Mouse (Mus musculus): ENCODE data around the gene Lmf1. TPM values are rescaled to one million over a fixed set of nuclear protein-coding genes. Genes with fewer than 3 reads are reported as not detected.

The Lmf1 gene
- polyA plus RNA-seq, 1 experiment, result 0.91 TPM

DNA sequence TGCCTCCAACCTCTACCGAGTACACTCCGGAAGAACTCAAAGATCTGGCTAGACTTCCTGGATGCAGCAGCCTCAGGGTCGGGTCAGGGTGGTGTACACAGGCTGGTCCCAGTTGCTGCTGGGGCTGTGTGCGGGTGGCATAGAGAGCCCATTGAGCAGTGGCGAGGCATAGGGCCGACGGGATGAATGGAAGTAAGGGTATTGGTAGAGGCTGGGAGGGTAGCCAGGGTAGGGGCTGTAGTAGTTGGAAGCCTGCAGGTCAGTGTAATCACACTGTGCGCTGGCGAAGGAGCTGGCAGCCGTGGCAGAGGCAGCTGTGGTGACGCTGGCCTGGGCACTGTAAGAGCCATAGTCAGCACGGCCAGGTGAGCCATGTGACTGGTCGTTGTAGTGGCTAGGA is 11.6 kb upstream of the Lmf1 start:
- Histone ChIP-seq H3K4me1 (ENCODE audit: control insufficient read depth) (peaks cover 9% of the 10 kb centered on the region), H3K36me3 (ENCODE audit: control insufficient read depth) (no peaks in the 10 kb centered on the region), H3K27me3 (ENCODE audit: control insufficient read depth) (peaks cover 61% of the 10 kb centered on the region), H3K9me3 (ENCODE audit: control insufficient read depth, low read length) (no peaks in the 10 kb centered on the region; the same call in 1 of the 2 replicates), H3K4me3 (replicated peaks) (no peak overlapping the region)
- no peak for TF ChIP-seq TAL1 (IDR thresholded peaks at IDR 0.05; ENCODE audit: low read length)
- TF ChIP-seq GATA1 (IDR thresholded peaks at IDR 0.05; ENCODE audit: low read length), result no peak

DNA sequence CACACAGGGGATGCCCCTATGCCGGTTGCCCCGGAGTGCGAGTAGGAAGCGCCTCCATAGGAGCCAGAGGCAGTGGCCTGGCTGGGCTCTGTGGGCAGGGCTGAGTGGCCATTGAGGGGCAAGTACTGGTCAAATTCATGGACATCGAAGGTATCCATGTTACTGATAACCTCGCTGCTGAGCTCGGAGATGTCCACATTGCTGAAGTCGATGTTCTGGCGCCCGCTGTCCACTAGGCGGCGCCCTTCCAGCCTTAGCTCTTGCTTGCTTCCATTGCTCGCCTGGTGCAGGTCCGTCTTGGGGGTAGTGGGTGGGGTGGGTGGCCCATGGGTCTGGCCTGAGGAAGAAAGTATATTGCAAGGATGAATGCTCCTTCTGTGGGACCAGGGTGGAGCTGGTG is 11.1 kb upstream of the Lmf1 start:
- Histone ChIP-seq H3K9me3 (ENCODE audit: control insufficient read depth, low read length) (no peaks in the 10 kb centered on the region; the same call in 1 of the 2 replicates), H3K4me3 (replicated peaks) (no peak overlapping the region), H3K27me3 (ENCODE audit: control insufficient read depth) (peaks cover 66% of the 10 kb centered on the region), H3K36me3 (ENCODE audit: control insufficient read depth) (no peaks in the 10 kb centered on the region), H3K4me1 (ENCODE audit: control insufficient read depth) (peaks cover 9% of the 10 kb centered on the region)
- TF ChIP-seq GATA1 (IDR thresholded peaks at IDR 0.05; ENCODE audit: low read length) (no peak), TAL1 (IDR thresholded peaks at IDR 0.05; ENCODE audit: low read length) (no peak)

DNA sequence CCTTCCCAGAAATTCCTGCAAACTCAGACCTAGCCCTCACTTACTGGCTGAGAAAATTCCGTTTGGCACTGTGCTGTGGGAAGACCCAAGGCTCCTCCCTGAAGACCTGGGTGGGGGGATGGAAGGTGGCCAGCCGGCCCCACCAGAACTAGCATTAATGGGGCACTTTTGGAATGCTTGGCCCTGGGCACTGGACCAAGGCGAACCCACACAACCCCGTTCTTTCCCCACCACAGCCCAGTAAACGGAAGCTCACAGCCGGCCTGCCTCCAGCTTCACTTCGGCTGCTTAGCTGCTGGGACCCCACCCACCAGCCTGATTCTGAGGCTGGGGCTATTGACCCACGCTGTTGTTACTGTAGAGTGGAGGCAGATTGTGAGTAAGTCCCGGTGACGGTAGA is 10.7 kb upstream of the Lmf1 start:
- H3K36me3 ChIP-seq (ENCODE audit: control insufficient read depth), result no peaks in the 10 kb centered on the region
- H3K4me1 ChIP-seq (ENCODE audit: control insufficient read depth), result peaks cover 9% of the 10 kb centered on the region
- H3K9me3 ChIP-seq (ENCODE audit: control insufficient read depth, low read length), result no peaks in the 10 kb centered on the region; the same call in 1 of the 2 replicates
- TF ChIP-seq GATA1 (IDR thresholded peaks at IDR 0.05; ENCODE audit: low read length), result no peak
- no peak for TF ChIP-seq TAL1 (IDR thresholded peaks at IDR 0.05; ENCODE audit: low read length)
- H3K4me3 ChIP-seq (replicated peaks), result no peak overlapping the region
- H3K27me3 ChIP-seq (ENCODE audit: control insufficient read depth), result peaks cover 70% of the 10 kb centered on the region

DNA sequence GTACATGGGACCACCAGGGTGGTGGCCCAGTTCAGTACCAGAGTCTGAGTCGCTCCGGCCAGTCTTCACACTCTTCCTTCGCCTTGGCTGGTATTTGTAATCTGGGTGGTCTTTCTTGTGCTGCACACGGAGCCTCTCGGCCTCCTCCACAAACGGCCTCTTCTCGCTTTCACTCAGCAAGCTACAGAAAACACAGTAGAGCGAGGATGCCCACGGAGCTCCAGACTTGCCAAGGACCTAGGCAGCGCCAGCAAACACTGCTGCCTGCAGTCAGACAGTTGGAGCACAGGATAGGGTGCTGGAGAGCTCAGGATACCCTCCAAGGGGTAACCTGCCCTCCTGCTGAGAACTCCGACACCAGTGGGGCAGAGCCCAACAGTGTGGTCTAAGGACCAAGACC is 10.0 kb upstream of the Lmf1 start:
- Histone ChIP-seq H3K4me3 (replicated peaks) (no peak overlapping the region), H3K36me3 (ENCODE audit: control insufficient read depth) (no peaks in the 10 kb centered on the region), H3K27me3 (ENCODE audit: control insufficient read depth) (peaks cover 77% of the 10 kb centered on the region), H3K9me3 (ENCODE audit: control insufficient read depth, low read length) (no peaks in the 10 kb centered on the region; the same call in 1 of the 2 replicates), H3K4me1 (ENCODE audit: control insufficient read depth) (peaks cover 9% of the 10 kb centered on the region)
- no peak for TF ChIP-seq TAL1 (IDR thresholded peaks at IDR 0.05; ENCODE audit: low read length)
- no peak for TF ChIP-seq GATA1 (IDR thresholded peaks at IDR 0.05; ENCODE audit: low read length)

DNA sequence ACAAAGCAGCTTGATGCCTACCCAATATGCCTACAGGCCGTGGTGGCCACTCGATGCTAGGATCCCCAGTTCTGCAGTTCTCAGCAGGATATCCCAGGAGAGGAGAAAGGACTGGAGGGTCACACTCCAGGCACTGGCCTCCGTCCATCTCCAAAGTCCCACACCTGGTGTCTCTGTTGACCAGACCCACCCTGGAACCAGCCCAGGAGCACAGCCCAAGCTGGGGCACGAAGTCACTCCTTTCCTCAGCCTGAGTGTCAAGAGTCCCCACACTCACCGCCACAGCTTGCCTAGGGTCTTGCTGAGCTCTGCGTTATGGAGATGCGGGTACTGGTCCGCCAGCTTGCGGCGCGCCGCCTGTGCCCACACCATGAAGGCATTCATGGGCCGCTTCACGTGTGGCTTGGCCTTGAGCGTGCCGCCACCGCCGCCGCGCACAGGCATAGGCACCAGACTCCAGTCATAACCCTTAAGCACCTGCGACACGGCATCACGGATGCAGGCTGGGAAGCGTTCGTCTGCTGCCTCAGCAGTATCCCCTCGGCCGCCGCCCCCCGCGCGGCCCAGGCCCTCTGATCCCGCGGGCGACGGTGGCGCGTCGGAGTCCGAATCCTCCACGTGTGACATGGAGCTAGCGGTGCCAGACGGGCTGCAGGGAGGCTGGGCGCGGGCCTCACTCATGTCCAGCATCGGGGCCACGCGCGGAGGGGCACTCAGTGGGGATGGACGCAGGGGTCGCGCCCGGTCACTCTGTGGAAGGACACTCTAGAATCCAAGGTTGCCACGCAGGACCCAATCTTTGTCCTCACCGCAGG is 8.8 kb upstream of the Lmf1 start:
- Histone ChIP-seq H3K36me3 (ENCODE audit: control insufficient read depth) (no peaks in the 10 kb centered on the region), H3K4me3 (replicated peaks) (no peak overlapping the region), H3K4me1 (ENCODE audit: control insufficient read depth) (peaks cover 9% of the 10 kb centered on the region), H3K9me3 (ENCODE audit: control insufficient read depth, low read length) (no peaks in the 10 kb centered on the region; the same call in 1 of the 2 replicates), H3K27me3 (ENCODE audit: control insufficient read depth) (peaks cover 84% of the 10 kb centered on the region)
- TF ChIP-seq TAL1 (IDR thresholded peaks at IDR 0.05; ENCODE audit: low read length), result no peak
- no peak for TF ChIP-seq GATA1 (IDR thresholded peaks at IDR 0.05; ENCODE audit: low read length)

DNA sequence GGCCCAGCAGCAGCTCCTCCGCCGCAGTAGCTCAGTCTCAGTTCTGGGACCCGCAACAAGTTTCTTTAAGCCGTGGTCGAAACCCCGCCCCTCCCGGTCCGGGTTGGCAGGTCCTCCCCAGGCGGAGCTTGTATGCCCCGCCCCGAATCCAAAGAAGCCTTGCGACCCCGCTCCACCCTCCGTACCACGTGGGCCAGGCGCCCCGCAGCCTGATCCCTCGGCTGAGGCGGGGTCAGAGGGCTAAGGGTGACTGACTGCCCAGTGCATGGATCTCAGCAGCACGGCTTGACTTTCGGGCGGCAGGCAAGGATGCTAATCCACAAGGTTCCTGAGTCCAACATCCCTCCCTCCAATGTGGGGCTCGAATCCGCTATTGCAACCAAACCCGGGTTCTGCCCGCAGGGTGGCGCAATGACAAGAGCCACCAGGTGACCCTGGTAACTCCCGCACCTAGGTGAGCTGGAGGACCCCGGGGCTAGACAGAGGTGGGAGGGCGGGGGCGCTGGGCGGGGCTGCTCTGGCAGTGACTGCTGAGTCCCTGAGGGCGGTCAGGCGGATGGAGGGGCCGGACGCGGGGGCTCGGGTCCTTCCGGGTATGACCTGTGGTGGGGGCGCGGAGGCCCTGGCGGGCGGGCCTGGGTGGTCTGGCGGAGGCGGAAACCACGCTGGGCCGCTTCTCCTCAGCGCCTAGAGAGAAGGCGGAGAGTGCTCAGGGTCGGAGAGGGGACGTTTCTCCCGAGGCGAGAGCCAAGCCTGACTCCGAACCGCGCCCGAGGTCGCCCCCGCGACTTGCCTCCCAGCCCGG is 8.0 kb upstream of the Lmf1 start, which contains the start of gene Sox8:
TSS of gene Sox8 (minus strand) at position 39 of the 805 bp plus-strand sequence.
- peaks cover 9% of the 10 kb centered on the region for H3K4me1 ChIP-seq (ENCODE audit: control insufficient read depth)
- no peak for TF ChIP-seq GATA1 (IDR thresholded peaks at IDR 0.05; ENCODE audit: low read length)
- TF ChIP-seq TAL1 (IDR thresholded peaks at IDR 0.05; ENCODE audit: low read length), result no peak
- peak within 1 kb of the TSS; percentile 23 for H3K4me3 ChIP-seq (replicated peaks)
- no peaks in the 10 kb centered on the region for H3K36me3 ChIP-seq (ENCODE audit: control insufficient read depth)
- H3K9me3 ChIP-seq (ENCODE audit: control insufficient read depth, low read length), result no peaks in the 10 kb centered on the region; the same call in 1 of the 2 replicates
- peaks cover 86% of the 10 kb centered on the region for H3K27me3 ChIP-seq (ENCODE audit: control insufficient read depth)

DNA sequence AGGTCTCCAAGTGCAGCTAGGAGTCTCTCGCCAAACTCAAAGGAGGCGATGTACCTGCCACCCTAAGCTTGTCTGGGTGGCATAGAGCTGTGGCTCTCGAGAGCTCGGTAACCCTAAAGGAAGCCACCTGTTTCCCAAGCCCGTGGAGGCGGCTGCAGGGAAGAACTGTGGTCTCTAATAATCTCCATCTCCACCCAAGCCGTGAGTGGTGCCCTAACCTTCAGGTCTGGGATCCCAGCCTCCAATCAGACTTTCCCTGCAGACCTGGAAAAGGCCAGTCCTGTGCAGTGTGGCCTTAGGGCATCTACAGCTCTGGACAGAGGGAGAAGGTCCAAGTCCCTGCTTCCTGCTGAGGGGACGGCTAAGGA is 7.4 kb upstream of the Lmf1 start:
- Histone ChIP-seq H3K9me3 (ENCODE audit: control insufficient read depth, low read length) (no peaks in the 10 kb centered on the region; the same call in 1 of the 2 replicates), H3K4me3 (replicated peaks) (no peak overlapping the region), H3K36me3 (ENCODE audit: control insufficient read depth) (no peaks in the 10 kb centered on the region), H3K4me1 (ENCODE audit: control insufficient read depth) (peaks cover 9% of the 10 kb centered on the region), H3K27me3 (ENCODE audit: control insufficient read depth) (peaks cover 84% of the 10 kb centered on the region)
- TF ChIP-seq GATA1 (IDR thresholded peaks at IDR 0.05; ENCODE audit: low read length) (no peak), TAL1 (IDR thresholded peaks at IDR 0.05; ENCODE audit: low read length) (no peak)

DNA sequence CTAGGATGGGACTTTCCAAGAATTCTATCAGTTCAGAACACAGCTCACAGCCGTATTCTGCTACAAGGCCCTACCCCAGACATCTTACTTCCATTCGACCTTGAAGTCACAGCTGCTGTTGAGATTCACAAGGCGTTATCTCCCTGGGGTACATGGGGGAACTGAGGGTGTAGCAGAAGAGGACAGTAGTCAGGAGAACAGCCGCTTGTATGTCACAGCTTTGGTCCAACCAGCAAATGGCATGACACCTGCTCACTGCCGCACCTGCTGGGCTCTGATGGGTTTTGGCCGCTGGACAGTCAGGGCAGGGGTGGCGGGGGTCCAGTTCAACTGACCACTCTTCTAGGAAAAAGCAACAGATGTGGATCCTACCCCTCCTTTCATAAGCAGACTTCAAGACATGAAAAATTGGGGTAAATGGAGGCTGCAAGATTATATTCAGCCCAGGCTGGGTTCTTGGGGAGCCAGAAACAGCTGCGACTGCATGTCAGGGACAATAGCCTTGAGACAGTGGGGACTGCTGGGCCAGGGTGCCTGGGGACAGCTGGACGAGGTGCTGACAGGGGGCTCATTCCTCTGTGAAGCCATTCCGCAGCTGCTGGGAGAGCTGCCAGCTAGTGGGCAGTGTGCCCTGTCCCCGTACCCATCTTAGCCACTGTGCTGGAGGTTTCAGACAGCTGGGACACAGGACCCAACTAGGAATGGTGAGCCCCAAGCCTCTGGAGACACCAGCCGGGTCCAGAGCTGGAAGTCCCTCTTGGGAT is 3.5 kb upstream of the Lmf1 start:
- TF ChIP-seq TAL1 (IDR thresholded peaks at IDR 0.05; ENCODE audit: low read length) (no peak), GATA1 (IDR thresholded peaks at IDR 0.05; ENCODE audit: low read length) (no peak)
- Histone ChIP-seq H3K4me1 (ENCODE audit: control insufficient read depth) (peaks cover 27% of the 10 kb centered on the region), H3K9me3 (ENCODE audit: control insufficient read depth, low read length) (no peaks in the 10 kb centered on the region; the same call in 1 of the 2 replicates), H3K4me3 (replicated peaks) (no peak overlapping the region), H3K36me3 (ENCODE audit: control insufficient read depth) (no peaks in the 10 kb centered on the region), H3K27me3 (ENCODE audit: control insufficient read depth) (peaks cover 59% of the 10 kb centered on the region)

Measured in erythroblast, embryonic 14.5 days (primary cell).